Mouse (Mus musculus): ENCODE results near the gene 4930402F06Rik.

4930402F06Rik gene

DNA sequence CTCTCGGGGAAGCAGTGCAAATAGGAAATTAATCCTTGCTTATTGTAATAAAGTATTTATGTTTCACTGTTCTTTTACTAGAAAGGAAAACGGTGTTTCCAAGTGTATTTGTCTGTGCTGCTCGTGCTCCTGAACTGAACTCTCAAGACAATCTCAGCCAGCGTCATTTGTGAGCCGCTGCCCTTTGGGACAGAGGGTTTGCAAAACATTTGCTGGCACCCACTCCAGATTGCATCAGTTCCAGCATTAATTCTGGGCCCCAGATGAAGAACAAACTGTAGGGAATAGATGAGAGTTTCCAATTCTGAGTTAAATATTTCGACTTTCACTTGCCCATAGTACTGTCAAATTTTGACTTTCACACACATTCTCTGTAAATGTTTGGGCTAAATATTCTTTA is 58.3 kb downstream of the 4930402F06Rik start:
- no peak for DNase-seq (ENCODE audit: low spot score in 2 of 2)

DNA sequence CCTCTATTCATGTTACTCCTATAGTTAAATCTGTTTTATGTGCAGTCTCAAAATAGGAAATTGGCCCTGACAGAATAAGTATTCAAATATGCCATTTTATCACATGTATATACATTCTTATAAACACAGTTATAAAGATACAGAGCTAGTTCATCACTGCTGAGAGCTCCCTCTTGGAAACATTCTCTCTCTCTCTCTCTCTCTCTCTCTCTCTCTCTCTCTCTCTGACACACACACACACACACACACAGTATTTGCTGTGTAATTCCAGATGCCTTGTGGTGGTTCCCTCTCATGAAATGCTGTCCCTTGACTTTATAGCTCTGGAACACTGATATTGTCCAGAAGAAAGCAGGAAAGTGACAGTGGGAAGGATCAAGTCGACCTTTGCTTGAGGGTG is 58.9 kb downstream of the 4930402F06Rik start:
- DNase-seq (ENCODE audit: low spot score in 2 of 2), result no peak

DNA sequence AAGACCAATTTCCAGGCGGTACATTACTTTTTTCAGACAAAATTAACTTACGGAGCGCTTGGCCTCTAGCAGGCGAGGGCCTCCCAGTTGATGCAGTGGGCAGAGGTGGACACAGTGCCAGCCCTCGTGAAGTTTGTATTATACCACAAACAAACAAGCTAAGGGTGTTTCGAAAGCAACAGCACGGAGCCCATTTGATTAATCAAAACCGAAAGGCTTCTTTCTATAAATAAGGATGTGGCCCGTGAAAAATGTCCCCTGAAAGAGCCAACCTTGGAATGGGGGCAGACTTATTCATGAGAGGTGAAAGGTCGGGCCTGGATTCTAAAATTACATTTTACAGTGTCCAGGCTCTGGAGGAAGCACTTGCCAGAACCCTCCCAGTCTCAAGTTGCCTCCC is 59.6 kb downstream of the 4930402F06Rik start:
- no peak for DNase-seq (ENCODE audit: low spot score in 2 of 2)

DNA sequence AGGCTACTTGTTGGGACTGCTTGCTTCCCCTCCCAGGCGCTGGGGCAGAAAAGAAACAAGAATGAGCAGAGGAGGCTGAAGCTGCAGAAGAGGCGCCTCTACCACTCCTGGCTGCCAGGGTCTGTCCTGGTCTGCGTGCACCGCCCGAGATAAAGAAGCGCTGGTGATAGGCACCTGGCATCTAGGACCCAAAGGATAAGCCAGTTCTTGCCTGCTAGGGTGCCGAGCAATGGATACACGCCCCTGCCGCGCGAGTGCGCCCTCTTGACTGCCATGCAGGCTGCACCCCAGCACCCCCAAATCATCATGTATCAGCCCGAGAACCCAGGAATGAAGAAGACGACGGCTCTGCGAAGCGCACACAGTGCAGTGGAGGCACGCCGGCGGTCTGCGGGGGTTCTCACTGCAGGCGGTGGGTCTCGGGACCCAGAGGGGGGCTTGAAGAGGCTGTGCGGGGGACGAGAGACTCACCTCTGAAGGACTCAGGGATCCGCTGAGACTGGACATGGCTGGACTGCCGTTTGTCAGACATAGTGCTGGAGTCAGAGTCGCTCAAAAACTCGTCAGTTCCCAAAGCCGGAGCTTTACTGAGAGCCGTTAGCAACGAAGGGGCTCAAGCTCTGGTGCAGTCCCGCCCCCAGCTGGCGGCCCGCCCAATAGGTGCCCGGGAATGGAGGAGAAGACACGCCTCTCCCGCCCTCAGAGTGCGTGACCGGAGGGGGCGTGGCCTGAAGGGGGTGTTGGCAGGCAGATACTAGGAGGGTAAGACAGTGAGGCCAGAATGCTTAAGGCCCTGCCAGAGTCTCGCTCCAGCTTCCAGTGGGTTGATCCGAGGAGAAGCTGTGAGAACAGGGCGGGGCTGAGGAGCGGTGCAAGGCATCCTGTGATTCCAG is 60.3 kb downstream of the 4930402F06Rik start, which contains the start of gene Stom:
Stom (minus strand) TSS at position 589 of the 893 bp plus-strand sequence.
- DNase-seq (ENCODE audit: low spot score in 2 of 2), result peak; percentile 98 to 99

DNA sequence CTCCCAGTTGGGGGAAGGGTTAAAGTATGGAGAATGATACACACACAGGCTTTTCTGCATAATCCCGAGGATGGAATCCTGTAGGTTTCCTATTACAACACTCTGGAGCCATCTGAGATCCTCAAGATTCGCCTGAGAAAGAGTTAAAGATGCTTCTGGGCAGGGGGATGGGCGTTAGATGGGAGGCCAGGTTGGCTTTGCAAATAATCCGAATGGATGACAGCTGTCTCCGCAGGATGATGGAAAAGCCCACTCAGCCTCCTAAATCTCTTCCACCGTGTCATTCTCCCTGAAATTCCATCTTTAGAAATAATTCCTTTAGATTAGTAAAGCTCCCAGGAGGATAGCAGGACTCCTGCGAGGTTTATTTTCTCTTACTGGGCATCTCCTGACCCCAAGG is 61.4 kb downstream of the 4930402F06Rik start:
- DNase-seq (ENCODE audit: low spot score in 2 of 2), result no peak

DNA sequence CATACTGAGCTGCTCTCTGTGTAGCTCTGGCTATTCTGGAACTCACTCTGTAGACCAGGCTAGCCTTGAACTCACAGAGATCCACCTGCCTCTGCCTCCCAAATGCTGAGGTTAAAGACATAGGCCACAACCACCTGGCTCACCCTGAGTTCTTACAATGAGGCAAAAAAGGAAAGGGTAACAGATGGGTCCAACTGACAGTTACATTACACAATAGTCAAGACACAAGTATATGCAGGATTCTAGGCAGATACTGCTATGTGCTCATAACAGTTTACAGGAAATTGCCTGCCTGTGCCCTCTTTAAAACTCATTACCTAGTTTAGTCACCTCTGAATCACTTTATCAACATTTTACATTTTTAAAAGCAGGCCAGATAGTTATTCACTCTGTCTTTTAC is 63.3 kb downstream of the 4930402F06Rik start:
- DNase-seq (ENCODE audit: low spot score in 2 of 2), result no peak

DNA sequence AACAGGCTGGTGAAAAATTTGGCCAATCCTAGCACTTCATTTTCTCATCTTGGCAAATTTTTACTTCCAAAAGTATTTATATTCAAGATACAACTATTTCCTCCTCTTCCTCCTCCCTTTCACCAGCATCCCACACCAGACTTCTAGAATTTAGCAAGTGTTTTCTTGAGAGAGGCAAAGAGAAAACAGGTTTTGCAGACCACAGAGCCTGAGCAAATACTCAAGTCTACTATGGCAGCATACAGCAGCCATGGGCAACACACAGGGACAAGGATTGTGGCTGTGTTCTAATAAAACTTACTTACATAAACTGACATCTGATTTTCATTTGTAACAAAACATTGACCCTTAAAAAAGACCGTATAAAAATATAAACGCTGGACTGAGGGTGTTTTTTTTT is 65.8 kb downstream of the 4930402F06Rik start:
- DNase-seq (ENCODE audit: low spot score in 2 of 2), result no peak

DNA sequence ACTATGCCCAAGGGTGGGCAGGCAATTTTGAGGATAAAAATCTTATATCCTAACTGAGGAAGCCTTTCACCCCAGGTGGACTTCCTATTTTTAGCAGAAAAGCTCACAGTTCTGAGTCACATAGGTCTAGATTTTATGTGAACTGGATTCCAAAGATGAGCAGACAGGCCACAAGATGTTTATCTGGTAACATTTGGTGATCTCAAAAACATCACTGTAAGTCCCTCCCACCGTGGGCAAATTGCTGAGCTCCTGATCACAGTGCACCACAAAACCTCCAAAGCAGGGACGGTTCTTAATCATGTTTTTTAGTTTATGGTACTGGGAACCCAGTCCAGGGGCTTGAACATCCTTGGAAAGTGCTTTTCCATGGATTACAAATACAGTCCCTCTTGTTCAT is 67.9 kb downstream of the 4930402F06Rik start:
- DNase-seq (ENCODE audit: low spot score in 2 of 2), result no peak

DNA sequence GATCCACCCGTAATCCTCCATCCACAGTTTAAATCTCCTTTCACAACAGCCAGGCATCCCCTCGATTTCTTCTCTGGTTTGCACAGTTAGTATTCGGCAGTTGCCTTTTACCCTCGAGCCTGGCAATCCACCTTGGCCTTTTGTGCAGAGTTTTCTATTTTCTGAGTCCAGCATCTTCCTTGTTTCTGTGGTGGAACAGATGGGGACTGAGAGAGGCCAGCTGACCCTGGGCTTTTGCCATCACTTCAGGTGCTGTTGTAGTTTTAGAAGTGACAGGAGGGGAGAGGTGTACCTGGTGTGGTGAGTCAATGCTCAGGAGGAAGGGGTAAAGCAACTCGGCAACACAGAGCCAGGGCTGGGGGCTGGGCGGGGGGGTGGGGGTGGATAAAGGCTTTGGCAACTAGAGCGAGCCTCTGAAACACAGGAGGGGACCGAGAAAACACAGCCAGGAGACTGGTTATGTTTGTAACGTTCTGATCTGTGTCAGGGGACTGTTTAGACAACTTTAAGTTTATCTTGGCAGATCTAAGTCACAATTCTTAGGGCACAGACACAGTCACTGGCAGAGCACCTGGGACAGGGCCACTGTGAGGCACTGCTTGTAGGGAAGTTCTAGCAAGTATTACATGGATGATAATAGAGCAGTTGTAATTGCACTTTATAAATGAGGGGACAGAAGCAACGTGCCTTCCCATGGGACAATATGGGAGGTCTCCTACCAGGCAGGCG is 68.7 kb downstream of the 4930402F06Rik start:
- DNase-seq (ENCODE audit: low spot score in 2 of 2), result no peak

DNA sequence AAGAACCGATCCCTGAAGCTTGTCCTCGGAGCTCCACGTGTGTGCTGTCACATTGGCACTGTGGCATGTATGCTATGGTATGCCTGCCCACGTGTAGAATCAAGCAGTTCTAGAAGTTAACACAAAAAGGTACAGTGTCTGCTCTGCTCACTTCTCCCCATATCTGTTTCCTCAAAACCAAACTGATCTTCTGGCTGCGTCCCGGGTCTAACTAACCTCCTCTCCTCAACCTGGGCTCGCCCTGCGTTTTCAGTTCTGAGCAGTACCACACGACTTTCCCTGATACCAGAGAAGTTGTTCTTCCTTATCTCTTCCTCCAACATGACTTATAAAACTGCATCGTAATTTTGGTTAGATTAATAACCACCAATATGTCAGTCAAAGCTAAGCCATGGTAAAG is 69.4 kb downstream of the 4930402F06Rik start:
- no peak for DNase-seq (ENCODE audit: low spot score in 2 of 2)

DNA sequence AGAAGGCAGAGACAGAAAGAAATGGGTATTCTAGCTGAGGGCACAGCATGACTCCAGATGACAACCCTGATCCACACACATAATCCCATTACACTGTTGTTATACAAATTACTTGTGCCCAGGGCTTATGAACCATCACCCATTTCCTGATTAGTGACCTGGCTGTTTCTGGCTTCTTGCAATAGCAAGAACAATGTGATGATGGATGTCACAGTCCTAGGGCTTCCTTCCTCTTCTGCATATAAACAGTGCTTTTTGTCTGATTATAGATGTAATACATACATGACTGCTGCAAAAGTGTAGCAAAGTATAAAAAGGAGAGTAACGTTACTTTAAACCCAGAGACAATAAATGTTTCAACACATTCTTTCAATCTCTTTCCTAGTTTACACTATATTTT is 70.0 kb downstream of the 4930402F06Rik start:
- DNase-seq (ENCODE audit: low spot score in 2 of 2), result no peak

DNA sequence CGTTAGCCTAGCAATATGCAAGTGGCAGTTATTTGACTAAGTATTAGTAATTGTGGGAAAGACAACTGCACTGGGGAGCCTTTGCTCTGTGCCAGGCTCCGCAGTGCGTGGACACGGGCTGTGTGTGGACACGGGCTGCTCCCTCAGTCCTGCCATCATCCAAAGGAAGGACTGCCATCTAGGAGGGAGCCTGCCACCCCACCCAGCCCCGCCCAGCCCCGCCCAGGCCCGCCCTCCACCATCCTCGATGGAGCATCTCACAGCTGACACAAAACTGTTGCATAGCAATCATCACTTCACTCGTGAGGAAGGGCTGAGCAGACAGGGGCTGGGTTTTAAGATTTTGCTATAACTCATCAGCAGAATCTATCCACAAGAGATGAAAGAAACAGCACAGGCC is 71.0 kb downstream of the 4930402F06Rik start:
- DNase-seq (ENCODE audit: low spot score in 2 of 2), result no peak

Data from right cerebral cortex, postnatal 10 days (tissue).